Mouse (Mus musculus) heart, embryonic 11.5 days (tissue): Measurements from ENCODE around the gene Tcf12. TPM values are rescaled to one million over a fixed set of nuclear protein-coding genes. Genes with fewer than 3 reads are reported as not detected.

Source experiments
- ATAC-seq: fragments of 200-750 bp; cut with Nextera tagmentation; replicated peaks from 2 replicates; pipeline ENCODE4 v1.8.0; 2017; ENCODE audit warnings: moderate library complexity; ENCODE audit not compliant: insufficient number of reproducible peaks, low FRiP score, low TSS enrichment
- H3K27ac ChIP-seq: fragments of 300-500 bp; sonication (generic); 2 replicates; pipeline ENCODE4 v1.5.1; 2014; ENCODE audit warnings: mild to moderate bottlenecking, low read depth, low read length
- H3K27me3 ChIP-seq: fragments of 300-500 bp; sonication (generic); 2 replicates; pipeline ENCODE4 v1.6.1; 2014; ENCODE audit warnings: mild to moderate bottlenecking, low read length, mixed read lengths; ENCODE audit not compliant: control insufficient read depth, insufficient read depth
- H3K36me3 ChIP-seq: fragments of 300-500 bp; sonication (generic); 2 replicates; pipeline ENCODE4 v1.6.1; 2014; ENCODE audit warnings: mild to moderate bottlenecking, low read length, moderate library complexity, mixed read lengths; ENCODE audit not compliant: control insufficient read depth, insufficient read depth
- H3K4me1 ChIP-seq: fragments of 300-500 bp; sonication (generic); 2 replicates; pipeline ENCODE4 v1.6.1; 2014; ENCODE audit warnings: low read length; ENCODE audit not compliant: control insufficient read depth, insufficient read depth
- H3K4me2 ChIP-seq: fragments of 300-500 bp; sonication (generic); 2 replicates; pipeline ENCODE4 v1.6.1; 2014; ENCODE audit warnings: mild to moderate bottlenecking, moderate library complexity
- H3K4me3 ChIP-seq: fragments of 300-500 bp; sonication (generic); 2 replicates; pipeline ENCODE4 v1.5.1; 2014; ENCODE audit warnings: low read depth, low read length
- H3K9ac ChIP-seq: fragments of 300-500 bp; sonication (generic); 2 replicates; pipeline ENCODE4 v1.6.1; 2014; ENCODE audit warnings: mild to moderate bottlenecking, low read depth, low read length, moderate library complexity
- H3K9me3 ChIP-seq: fragments of 300-500 bp; sonication (generic); replicated peaks from 2 replicates; pipeline ENCODE4 v1.6.1; 2016; ENCODE audit warnings: low read length; ENCODE audit not compliant: control insufficient read depth
- WGBS: fragments of 180-500 bp; shearing (Covaris S2); extraction: QIAGEN DNeasy Blood & Tissue Kit; methylation state at CpG from one replicate; pipeline ENCODE4 v1.1.7; 2014; ENCODE audit not compliant: insufficient replicate concordance; 5-methylcytosine and 5-hydroxymethylcytosine counted together
- microRNA-seq: library from miRNA; unstranded; fragments of <30 nt; microRNA quantifications from one replicate; pipeline ENCODE4, GENCODE M21; 2016; ENCODE audit warnings: borderline number of aligned reads
- polyA plus RNA-seq: library from polyadenylated mRNA; unstranded; fragments of >200 nt; fragmentation: Nextera tagmentation; extraction: Ambion mirVana; gene quantifications from 2 replicates; pipeline ENCODE4 v1.2.1, GENCODE M21; 2014

Gene Tcf12
- polyA plus RNA-seq, 1 experiment from 2014 or later, result 51.8 TPM

DNA sequence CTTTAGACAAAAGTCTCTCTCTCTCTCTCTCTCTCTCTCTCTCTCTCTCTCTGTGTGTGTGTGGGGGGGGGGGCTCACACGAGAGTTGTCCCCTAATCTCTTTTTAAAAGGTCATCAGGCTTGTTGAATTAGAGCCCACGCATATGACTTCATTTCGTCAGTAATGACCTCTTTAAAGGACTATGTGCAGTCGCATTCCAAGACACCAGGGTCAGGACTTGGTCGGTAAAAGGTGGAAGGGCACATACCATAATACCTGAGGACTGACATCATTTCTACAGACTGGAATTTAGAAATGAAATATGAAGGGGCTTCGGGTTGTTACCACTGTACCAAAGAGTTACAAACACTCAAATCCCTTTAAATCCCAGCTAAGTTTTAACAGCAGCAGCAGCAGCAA is 307.6 kb downstream of the Tcf12 start:
- ATAC-seq, result no peak
- WGBS, result 23% methylated on average over 6 of the region's 6 CpGs
- Histone ChIP-seq H3K9me3 (no peaks in the 10 kb centered on the region), H3K4me1 (peaks cover 13% of the 10 kb centered on the region), H3K4me3 (no peak overlapping the region), H3K36me3 (no peaks in the 10 kb centered on the region), H3K9ac (no peak overlapping the region), H3K4me2 (no peak overlapping the region), H3K27ac (no peak overlapping the region), H3K27me3 (no peaks in the 10 kb centered on the region)

DNA sequence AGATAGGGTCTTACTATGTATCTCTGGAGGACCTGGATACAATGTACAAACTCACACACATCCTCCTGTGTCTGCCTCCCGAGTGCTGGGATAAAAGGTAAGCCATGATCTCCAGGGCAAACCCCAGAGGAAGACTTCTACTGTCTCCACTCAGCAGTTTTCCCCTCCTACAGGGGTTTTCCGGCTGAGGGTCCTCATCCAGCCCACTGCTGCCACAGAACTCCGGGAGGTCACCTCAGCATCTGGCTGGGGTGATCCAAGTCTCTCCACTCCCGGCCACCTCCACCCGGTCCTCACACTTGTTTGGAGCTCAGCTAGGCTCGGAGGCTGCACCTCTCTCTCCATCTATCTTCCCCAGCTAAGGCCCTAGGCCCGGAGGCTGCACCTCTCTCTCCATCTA is 308.4 kb downstream of the Tcf12 start:
- WGBS, result 53% methylated on average over 7 of the region's 7 CpGs
- no peak for ATAC-seq
- H3K9ac ChIP-seq, result no peak overlapping the region
- H3K27me3 ChIP-seq, result no peaks in the 10 kb centered on the region
- no peaks in the 10 kb centered on the region for H3K9me3 ChIP-seq
- H3K27ac ChIP-seq, result no peak overlapping the region
- H3K36me3 ChIP-seq, result no peaks in the 10 kb centered on the region
- H3K4me1 ChIP-seq, result peaks cover 13% of the 10 kb centered on the region
- no peak overlapping the region for H3K4me2 ChIP-seq
- H3K4me3 ChIP-seq, result no peak overlapping the region

DNA sequence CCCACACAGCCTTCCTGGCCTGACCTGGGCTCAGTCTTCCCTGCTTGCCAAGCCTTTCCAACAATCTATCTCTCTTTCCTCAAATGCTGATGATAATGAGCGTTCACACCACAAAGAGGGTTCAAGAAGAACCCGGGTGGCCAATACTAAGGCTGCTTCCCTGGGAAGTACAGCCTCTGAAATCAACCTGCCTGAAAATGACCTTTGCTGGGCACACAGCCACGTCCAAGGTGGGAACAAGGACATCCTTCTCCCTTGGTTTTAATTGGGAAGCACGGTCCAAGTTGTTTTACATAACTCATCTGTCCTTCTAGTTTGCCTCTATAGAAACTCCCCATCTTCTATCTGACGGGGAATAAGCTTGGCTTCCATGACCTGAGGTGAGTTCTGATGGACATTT is 312.1 kb downstream of the Tcf12 start:
- Histone ChIP-seq H3K9ac (no peak overlapping the region), H3K4me3 (no peak overlapping the region), H3K4me1 (peaks cover 9% of the 10 kb centered on the region), H3K27ac (no peak overlapping the region), H3K36me3 (no peaks in the 10 kb centered on the region), H3K4me2 (no peak overlapping the region), H3K9me3 (no peaks in the 10 kb centered on the region), H3K27me3 (no peaks in the 10 kb centered on the region)
- ATAC-seq, result no peak
- WGBS, result 78% methylated on average over 5 of the region's 5 CpGs

DNA sequence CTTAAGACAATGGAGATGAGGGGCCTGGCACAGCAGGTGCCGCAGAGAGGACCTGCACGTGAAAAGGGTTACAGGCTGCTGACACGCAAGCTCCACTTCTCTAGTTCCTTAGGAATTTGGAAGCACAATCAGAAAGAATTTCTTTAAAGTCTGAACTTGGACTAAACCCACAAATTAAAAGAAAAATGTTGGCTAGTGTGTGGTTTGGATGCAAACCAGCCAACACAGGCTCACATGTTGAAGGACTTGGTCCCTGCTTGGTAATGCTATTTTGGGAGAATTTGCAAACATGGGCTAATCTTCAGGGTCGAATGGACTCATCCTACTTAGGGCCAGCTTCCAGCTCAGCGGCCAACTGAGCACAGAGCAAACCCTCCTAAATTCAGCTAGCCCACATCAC is 313.5 kb downstream of the Tcf12 start:
- H3K27me3 ChIP-seq, result no peaks in the 10 kb centered on the region
- H3K4me1 ChIP-seq, result no peaks in the 10 kb centered on the region
- H3K4me2 ChIP-seq, result no peak overlapping the region
- no peak overlapping the region for H3K27ac ChIP-seq
- no peak overlapping the region for H3K9ac ChIP-seq
- H3K9me3 ChIP-seq, result no peaks in the 10 kb centered on the region
- 68% methylated on average over 5 of the region's 5 CpGs for WGBS
- ATAC-seq, result no peak
- H3K36me3 ChIP-seq, result no peaks in the 10 kb centered on the region
- H3K4me3 ChIP-seq, result no peak overlapping the region

Small RNAs within 50 kb of the gene (microRNA-seq; reads per million reads assigned to microRNA genes)
- not detected for gene Gm27450

Other genes with a start within 250 kb of the Tcf12 start
- gene Zfp280d, start 163.0 kb upstream of the Tcf12 start, polyA plus RNA-seq, result 29.8 and 31.1 TPM in 2 replicates